Mouse (Mus musculus) forebrain, embryonic 14.5 days (tissue): ENCODE results near the gene Dnajc9. TPM values are rescaled to one million over a fixed set of nuclear protein-coding genes. Genes with fewer than 3 reads are reported as not detected.

Source experiments
- ATAC-seq: fragments of 200-750 bp; cut with Nextera tagmentation; 2 replicates; pipeline ENCODE4 v1.8.0; 2017; ENCODE audit warnings: mild to moderate bottlenecking, moderate library complexity
- DNase-seq: peaks from one replicate; pipeline ENCODE4 v3.0.0-alpha.2; 2015; ENCODE audit warnings: low spot score
- H3K27ac ChIP-seq: fragments of 300-500 bp; sonication (generic); 2 replicates; pipeline ENCODE4 v1.5.1; 2014; ENCODE audit warnings: low read depth, mild to moderate bottlenecking, control low read depth, low read length, moderate library complexity
- H3K27me3 ChIP-seq: fragments of 300-500 bp; sonication (generic); replicated peaks from 2 replicates; pipeline ENCODE4 v1.6.1; 2014; ENCODE audit warnings: low read length, control low read depth, mixed read lengths; ENCODE audit not compliant: control insufficient read depth, insufficient read depth
- H3K36me3 ChIP-seq: fragments of 300-500 bp; sonication (generic); 2 replicates; pipeline ENCODE4 v1.6.1; 2014; ENCODE audit warnings: low read length, control low read depth; ENCODE audit not compliant: control insufficient read depth, insufficient read depth
- H3K4me1 ChIP-seq: fragments of 300-500 bp; sonication (generic); 2 replicates; pipeline ENCODE4 v1.6.1; 2014; ENCODE audit warnings: antibody characterized with exemption, low read length, control low read depth; ENCODE audit not compliant: control insufficient read depth, insufficient read depth
- H3K4me2 ChIP-seq: fragments of 300-500 bp; sonication (generic); 2 replicates; pipeline ENCODE4 v1.6.1; 2014; ENCODE audit warnings: mild to moderate bottlenecking, control low read depth, low read length
- H3K4me3 ChIP-seq: fragments of 300-500 bp; sonication (generic); 2 replicates; pipeline ENCODE4 v1.5.1; 2014; ENCODE audit warnings: low read depth, low read length, control low read depth
- H3K9ac ChIP-seq: fragments of 300-500 bp; sonication (generic); 2 replicates; pipeline ENCODE4 v1.6.1; 2014; ENCODE audit warnings: mild to moderate bottlenecking, low read length, control low read depth, moderate library complexity
- H3K9me3 ChIP-seq: fragments of 300-500 bp; sonication (generic); replicated peaks from 2 replicates; pipeline ENCODE4 v1.6.1; 2016; ENCODE audit warnings: low read length, control low read depth, mixed read lengths; ENCODE audit not compliant: control insufficient read depth
- WGBS: fragments of 180-500 bp; shearing (Covaris S2); extraction: QIAGEN DNeasy Blood & Tissue Kit; methylation state at CpG from one replicate; pipeline ENCODE4 v1.1.7; 2014; 5-methylcytosine and 5-hydroxymethylcytosine counted together
- polyA plus RNA-seq: library from polyadenylated mRNA; unstranded; fragments of >200 nt; fragmentation: Nextera tagmentation; extraction: Ambion mirVana; gene quantifications from 2 replicates; pipeline ENCODE4 v1.2.1, GENCODE M21; 2014

Gene Dnajc9
- polyA plus RNA-seq, result 140 and 165 TPM in 2 replicates

DNA sequence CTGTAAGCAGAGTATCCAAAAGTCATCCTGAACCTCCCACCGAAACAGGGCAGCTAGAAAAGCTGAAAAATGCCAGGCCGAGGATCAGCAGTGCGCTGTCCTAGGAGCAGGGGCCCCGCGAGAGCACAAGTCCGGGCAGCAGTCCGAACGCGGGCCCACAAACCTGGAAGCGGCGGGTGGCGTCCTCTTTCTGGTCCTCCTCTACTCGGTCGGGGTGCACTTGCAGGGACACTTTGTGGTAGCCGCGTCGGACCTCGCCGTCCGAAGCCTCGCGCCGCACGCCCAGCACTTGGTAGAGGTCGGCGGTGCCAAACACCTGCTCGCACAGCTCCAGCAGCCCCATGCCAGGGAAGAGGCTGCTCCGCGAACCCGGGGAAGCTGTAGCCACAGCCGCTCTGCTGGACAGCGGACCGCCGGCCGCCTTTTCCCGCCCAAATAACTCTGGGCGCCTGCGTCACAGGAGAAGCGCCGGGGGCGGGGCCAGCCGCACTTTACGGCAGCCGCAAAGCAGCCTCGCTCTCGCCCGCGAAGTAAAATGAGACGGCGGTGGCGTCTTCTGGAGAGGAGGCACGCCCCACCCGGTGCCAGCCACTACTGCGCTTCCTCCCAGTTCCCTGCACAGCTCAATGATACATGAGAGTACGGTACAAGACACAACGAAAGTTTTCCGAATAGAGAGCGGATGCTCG lies at the start of gene Dnajc9:
TSS of gene Dnajc9 (minus strand) at position 470 of the 689 bp plus-strand sequence.
- peak; percentile 73 for ATAC-seq
- no peaks in the 10 kb centered on the region for H3K27me3 ChIP-seq
- under 1% methylated on average over 58 of the region's 59 CpGs for WGBS

DNA sequence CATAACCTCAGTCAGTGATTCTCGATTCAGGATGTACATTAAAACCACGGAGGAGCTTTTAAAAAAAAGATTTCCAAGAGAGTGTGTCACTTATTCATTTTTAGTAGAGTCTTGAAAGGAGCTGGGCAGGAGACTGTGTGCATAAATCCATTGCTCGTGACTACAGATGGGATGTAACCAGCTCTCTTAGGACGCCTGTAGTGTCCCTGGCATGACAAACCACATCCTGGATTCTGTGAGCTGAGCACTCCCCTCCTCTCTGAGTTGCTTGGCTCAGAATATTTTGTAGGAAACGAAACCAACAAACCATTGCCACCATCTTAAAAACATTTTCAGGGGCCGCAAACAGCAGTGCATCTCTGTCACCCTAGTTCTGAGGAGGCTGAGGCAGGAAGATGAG lies 48.3 kb upstream of the Dnajc9 start:
- DNase-seq (no peak), ATAC-seq (no peak)
- 78% methylated on average over 6 of the region's 6 CpGs for WGBS
- no peak overlapping the region for H3K27ac ChIP-seq
- no peak overlapping the region for H3K4me2 ChIP-seq
- no peak overlapping the region for H3K9ac ChIP-seq
- no peaks in the 10 kb centered on the region for H3K4me1 ChIP-seq
- no peaks in the 10 kb centered on the region for H3K9me3 ChIP-seq
- no peaks in the 10 kb centered on the region for H3K27me3 ChIP-seq
- no peaks in the 10 kb centered on the region for H3K36me3 ChIP-seq
- H3K4me3 ChIP-seq, result no peak overlapping the region

More for the DNA sequence above, at the start of gene Dnajc9:
- Histone ChIP-seq H3K9ac (peak within 1 kb of the TSS; percentile 76), H3K9me3 (no peaks in the 10 kb centered on the region), H3K4me2 (peak within 1 kb of the TSS; percentile 76), H3K4me3 (peak within 1 kb of the TSS; percentile 62), H3K4me1 (peaks cover 18% of the 10 kb centered on the region), H3K36me3 (peaks cover 45% of the 10 kb centered on the region), H3K27ac (peak within 1 kb of the TSS; percentile 74; the same call in 1 of the 2 replicates)
- peak; percentile 95 for DNase-seq

DNA sequence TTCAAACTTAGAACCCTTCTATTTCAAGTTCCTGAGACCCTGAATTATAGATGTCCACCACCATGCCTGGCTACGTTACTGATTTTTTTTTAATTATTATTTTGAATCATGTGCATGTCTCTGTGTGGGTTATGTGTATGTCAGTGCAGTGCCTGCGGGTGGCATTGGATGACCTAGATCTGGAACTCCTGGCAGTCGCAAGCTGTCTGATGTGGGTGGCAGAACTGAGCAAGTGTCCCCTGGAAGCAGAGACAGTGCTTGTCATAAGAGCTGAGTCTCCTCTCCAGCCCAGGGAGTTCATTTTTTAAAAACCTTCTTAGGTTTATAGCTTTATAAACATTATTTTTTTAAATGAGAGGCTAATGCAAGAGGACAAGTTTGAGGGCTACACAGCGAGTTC lies 43.7 kb upstream of the Dnajc9 start:
- WGBS, result 91% methylated on average over 4 of the region's 4 CpGs

DNA sequence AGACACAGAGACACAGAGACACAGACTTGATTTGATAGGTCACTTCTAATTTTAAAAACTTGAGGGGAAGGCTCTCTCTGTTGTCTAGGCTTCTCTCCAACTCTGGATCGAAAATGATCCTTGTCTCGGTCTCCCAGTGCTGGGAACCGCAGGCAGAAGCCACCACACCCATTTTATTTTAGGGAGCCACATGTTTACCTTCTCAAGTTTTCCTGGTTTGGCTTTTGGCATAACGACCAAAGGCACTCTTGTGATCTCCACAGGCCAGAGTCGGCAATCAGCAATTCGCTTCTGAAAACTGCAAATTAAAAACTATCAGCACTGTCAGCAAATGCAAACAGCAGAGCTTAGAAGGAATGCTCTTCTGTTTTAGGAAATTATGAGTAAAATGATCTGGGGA lies 43.0 kb upstream of the Dnajc9 start:
- no peak overlapping the region for H3K27ac ChIP-seq
- H3K9ac ChIP-seq, result no peak overlapping the region
- 86% methylated on average over 6 of the region's 6 CpGs for WGBS
- no peaks in the 10 kb centered on the region for H3K27me3 ChIP-seq
- no peak for ATAC-seq
- no peak overlapping the region for H3K4me3 ChIP-seq
- no peak overlapping the region for H3K4me2 ChIP-seq
- no peaks in the 10 kb centered on the region for H3K4me1 ChIP-seq
- no peaks in the 10 kb centered on the region for H3K9me3 ChIP-seq
- H3K36me3 ChIP-seq, result no peaks in the 10 kb centered on the region
- DNase-seq, result no peak

More for the DNA sequence above, 43.7 kb upstream of the Dnajc9 start:
- Histone ChIP-seq H3K4me2 (no peak overlapping the region), H3K36me3 (no peaks in the 10 kb centered on the region), H3K4me3 (no peak overlapping the region), H3K4me1 (no peaks in the 10 kb centered on the region), H3K27me3 (no peaks in the 10 kb centered on the region), H3K9ac (no peak overlapping the region), H3K27ac (no peak overlapping the region), H3K9me3 (no peaks in the 10 kb centered on the region)
- no peak for ATAC-seq
- no peak for DNase-seq

DNA sequence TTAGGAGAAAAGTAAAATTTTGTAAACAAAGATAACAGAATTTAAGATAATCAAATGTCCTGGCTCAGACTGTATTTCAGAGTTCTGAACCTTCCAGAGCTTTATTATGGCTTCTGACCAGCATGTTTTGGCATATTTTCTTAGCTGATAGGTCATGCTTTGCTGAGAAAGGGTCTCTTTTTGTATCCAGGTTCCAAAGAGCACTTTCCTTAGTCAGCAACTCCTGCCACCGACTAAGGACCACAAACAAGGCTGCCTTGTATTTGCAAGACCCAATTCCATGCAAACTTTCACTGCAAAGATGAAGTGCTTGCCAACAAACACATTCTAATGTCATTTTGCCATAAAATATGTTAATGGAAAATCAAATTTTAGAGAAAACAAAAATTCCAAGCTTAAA lies 41.1 kb upstream of the Dnajc9 start:
- Histone ChIP-seq H3K27me3 (no peaks in the 10 kb centered on the region), H3K9me3 (no peaks in the 10 kb centered on the region), H3K4me1 (no peaks in the 10 kb centered on the region), H3K27ac (no peak overlapping the region), H3K4me3 (no peak overlapping the region), H3K9ac (no peak overlapping the region), H3K4me2 (no peak overlapping the region), H3K36me3 (no peaks in the 10 kb centered on the region)
- WGBS, result 53% methylated on average over 1 of the region's 1 CpGs
- DNase-seq, result no peak
- ATAC-seq, result no peak

DNA sequence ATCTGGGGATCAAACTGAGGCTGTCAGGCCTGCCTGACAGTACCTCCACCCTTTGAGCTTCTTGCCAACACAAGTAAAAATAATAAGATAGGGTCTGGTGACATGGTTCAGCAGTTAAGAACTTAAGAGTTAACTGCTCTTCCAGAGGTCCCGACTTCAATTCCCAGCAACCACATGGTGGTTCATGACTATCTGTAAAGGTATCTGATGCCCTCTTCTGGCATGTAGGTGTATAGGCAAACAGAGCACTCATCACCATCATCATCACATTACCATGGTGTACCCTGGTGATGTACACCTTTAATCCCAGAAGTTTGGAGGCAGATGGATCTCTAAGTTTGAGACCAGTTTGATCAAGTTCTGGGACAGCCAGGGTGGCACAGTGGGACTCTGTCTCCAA lies 39.9 kb upstream of the Dnajc9 start:
- H3K4me1 ChIP-seq, result no peaks in the 10 kb centered on the region
- ATAC-seq (no peak), DNase-seq (no peak)
- no peak overlapping the region for H3K27ac ChIP-seq
- no peak overlapping the region for H3K9ac ChIP-seq
- H3K36me3 ChIP-seq, result no peaks in the 10 kb centered on the region
- H3K4me2 ChIP-seq, result no peak overlapping the region
- no peaks in the 10 kb centered on the region for H3K9me3 ChIP-seq
- no peak overlapping the region for H3K4me3 ChIP-seq
- WGBS, result 39% methylated on average over 1 of the region's 1 CpGs
- H3K27me3 ChIP-seq, result no peaks in the 10 kb centered on the region

DNA sequence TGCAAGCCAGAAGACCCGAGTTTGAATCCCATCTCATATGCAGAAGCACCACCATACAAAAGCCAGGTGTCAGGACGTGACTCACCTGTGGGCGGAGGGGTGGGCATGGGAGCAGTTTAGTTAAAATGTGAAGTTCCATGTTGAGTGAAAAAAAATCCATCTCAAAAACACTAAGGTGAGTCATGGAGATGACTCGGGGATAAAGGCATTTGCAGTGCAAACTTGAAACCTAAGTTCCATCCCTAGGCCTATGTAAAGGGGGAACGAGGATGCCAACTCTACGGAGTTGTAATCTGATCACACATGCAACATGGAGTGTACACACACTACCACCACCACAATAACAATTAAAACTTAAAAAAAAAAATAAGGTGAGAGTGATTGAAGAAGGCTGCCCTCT lies 34.3 kb upstream of the Dnajc9 start:
- ATAC-seq, result no peak
- H3K36me3 ChIP-seq, result no peaks in the 10 kb centered on the region
- no peak overlapping the region for H3K4me2 ChIP-seq
- H3K27ac ChIP-seq, result no peak overlapping the region
- H3K27me3 ChIP-seq, result no peaks in the 10 kb centered on the region
- 89% methylated on average over 6 of the region's 6 CpGs for WGBS
- H3K9me3 ChIP-seq, result no peaks in the 10 kb centered on the region
- H3K4me3 ChIP-seq, result no peak overlapping the region
- DNase-seq, result no peak
- no peaks in the 10 kb centered on the region for H3K4me1 ChIP-seq
- H3K9ac ChIP-seq, result no peak overlapping the region

DNA sequence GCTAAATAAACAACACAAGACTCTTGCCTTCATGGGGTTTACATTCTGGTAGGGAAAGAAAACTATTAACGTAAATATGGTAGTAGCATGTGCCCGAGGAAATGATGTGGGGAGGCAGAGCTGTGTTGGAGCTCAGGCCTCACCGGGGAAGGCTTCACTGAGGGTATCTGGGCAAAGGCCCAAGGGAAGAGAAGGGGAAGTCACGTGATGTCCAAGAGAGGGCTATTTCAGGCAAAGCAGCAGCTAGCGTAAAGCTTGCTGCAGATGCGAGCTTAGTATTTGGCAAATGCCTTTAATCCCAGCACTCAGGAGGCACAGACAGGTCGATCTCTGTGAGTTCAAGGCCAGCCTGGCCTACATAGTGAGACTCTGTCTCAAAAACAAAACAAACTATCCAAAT lies 33.5 kb upstream of the Dnajc9 start:
- Histone ChIP-seq H3K36me3 (no peaks in the 10 kb centered on the region), H3K9me3 (no peaks in the 10 kb centered on the region), H3K4me3 (no peak overlapping the region), H3K27ac (no peak overlapping the region), H3K4me2 (no peak overlapping the region), H3K9ac (no peak overlapping the region), H3K27me3 (no peaks in the 10 kb centered on the region), H3K4me1 (no peaks in the 10 kb centered on the region)
- DNase-seq (peak; percentile 2), ATAC-seq (no peak)
- 82% methylated on average over 7 of the region's 7 CpGs for WGBS

DNA sequence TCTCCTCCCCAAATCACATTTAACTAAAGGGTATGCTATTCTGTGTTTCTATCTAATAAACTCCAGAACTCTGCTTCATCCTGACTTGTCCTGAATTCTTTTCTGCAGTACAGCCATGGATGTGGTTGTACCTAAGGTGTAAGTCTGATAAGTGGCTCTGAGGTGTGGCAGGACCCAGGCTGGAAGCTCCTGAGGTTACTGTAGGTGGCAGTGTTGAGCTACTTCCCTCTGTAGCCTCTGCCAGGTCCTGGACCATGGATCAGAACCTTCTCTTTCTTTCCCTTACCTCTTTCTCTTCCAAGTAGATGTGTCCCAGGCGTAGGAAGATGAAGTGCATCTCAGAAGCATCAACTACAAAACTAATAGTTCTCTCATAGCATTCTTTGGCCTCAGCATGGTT lies 11.4 kb upstream of the Dnajc9 start:
- no peak overlapping the region for H3K27ac ChIP-seq
- no peaks in the 10 kb centered on the region for H3K27me3 ChIP-seq
- no peak overlapping the region for H3K4me2 ChIP-seq
- H3K9me3 ChIP-seq, result no peaks in the 10 kb centered on the region
- no peaks in the 10 kb centered on the region for H3K4me1 ChIP-seq
- H3K9ac ChIP-seq, result no peak overlapping the region
- no peak overlapping the region for H3K4me3 ChIP-seq
- no peaks in the 10 kb centered on the region for H3K36me3 ChIP-seq
- 48% methylated on average over 1 of the region's 1 CpGs for WGBS
- DNase-seq (peak; percentile 38), ATAC-seq (no peak)
